ENCODE assay signal across 10 mouse cellular contexts in genomic region chr7:100550338-100551007, GRCm38 (mm10). TPM values are rescaled to one million over a fixed set of nuclear protein-coding genes. Genes with fewer than 3 reads are reported as not detected.
DNase-seq lines count a peak whose midpoint lies in the region; ATAC-seq and TF ChIP-seq lines count a peak whose summit lies in the region.
"Had no signal": no experiment of that assay in that cellular context is flagged by ENCODE, and none has a peak within 500 bp of the region (broad histone marks: within the 10 kb centered on the region; RNA-seq: fewer than 3 reads in every experiment).

No protein-coding gene starts in this region.

- H3K27ac ChIP-seq in kidney, embryonic 16.5 days (ENCODE audit: low read length), result no peak overlapping the region
- H3K27ac ChIP-seq in cerebellum, adult 2 months (ENCODE audit: insufficient read depth, low read length), result peak overlapping the region; percentile 64
- no peak overlapping the region for H3K27ac ChIP-seq in midbrain, embryonic 10.5 days (replicated peaks)
- H3K27ac ChIP-seq: embryonic facial prominence, embryonic 12.5 days; limb, embryonic 13.5 days had no signal

- H3K4me2 ChIP-seq in kidney, embryonic 16.5 days (replicated peaks; ENCODE audit: low read depth, low read length), result no peak overlapping the region
- H3K4me2 ChIP-seq: embryonic facial prominence, embryonic 12.5 days; limb, embryonic 13.5 days had no signal

- peak; percentile 9 for DNase-seq in CD4-positive, CD25-positive, alpha-beta regulatory T cell, adult 2 months (ENCODE audit: low read depth, low spot score)
- DNase-seq in kidney, adult 8-10 months, result peak; percentile 11 to 41
- DNase-seq in cerebellum, adult 2 months, result peak; percentile 49 to 66
- DNase-seq in kidney, postnatal 36 days, result peak; percentile 38 to 57
- DNase-seq in right cerebral cortex, postnatal 25 days, result peak; percentile 35
- DNase-seq in midbrain, embryonic 10.5 days (ENCODE audit: low spot score), result no peak

- H3K4me3 ChIP-seq in kidney, embryonic 16.5 days (ENCODE audit: low read length), result no peak overlapping the region
- H3K4me3 ChIP-seq in cerebellum, adult 2 months (replicated peaks; ENCODE audit: insufficient read depth, low read depth, low read length), result no peak overlapping the region
- H3K4me3 ChIP-seq in midbrain, embryonic 10.5 days, result no peak overlapping the region
- H3K4me3 ChIP-seq: embryonic facial prominence, embryonic 12.5 days; limb, embryonic 13.5 days had no signal

- peaks cover 12% of the 10 kb centered on the region; the same call in 1 of the 2 replicates for H3K36me3 ChIP-seq in kidney, embryonic 16.5 days (ENCODE audit: insufficient read depth, low read length)
- peaks cover 19% of the 10 kb centered on the region for H3K36me3 ChIP-seq in midbrain, embryonic 10.5 days
- H3K36me3 ChIP-seq: embryonic facial prominence, embryonic 12.5 days had no signal

- H3K9me3 ChIP-seq in kidney, embryonic 16.5 days (ENCODE audit: low read length), result no peaks in the 10 kb centered on the region
- no peaks in the 10 kb centered on the region for H3K9me3 ChIP-seq in midbrain, embryonic 10.5 days (replicated peaks)
- H3K9me3 ChIP-seq: embryonic facial prominence, embryonic 12.5 days; limb, embryonic 13.5 days had no signal

- TF ChIP-seq CTCF in cerebellum, adult 2 months (IDR thresholded peaks at IDR 0.05; ENCODE audit: borderline replicate concordance, insufficient read depth, low read depth, low read length), result peak; percentile 39; the same call in 1 of the 2 replicates

- WGBS in kidney, embryonic 16.5 days, result 61% methylated on average over 5 of the region's 5 CpGs
- WGBS in cerebellum, adult 2 months, result 8% methylated on average over 5 of the region's 5 CpGs
- 73% methylated on average over 5 of the region's 5 CpGs for WGBS in midbrain, embryonic 10.5 days

- TF ChIP-seq POLR2A in cerebellum, adult 2 months (IDR thresholded peaks at IDR 0.05; ENCODE audit: borderline replicate concordance, insufficient read depth, low read length), result no peak

- no peaks in the 10 kb centered on the region for H3K27me3 ChIP-seq in kidney, embryonic 16.5 days (ENCODE audit: insufficient read depth, low read length)
- no peaks in the 10 kb centered on the region; the same call in 1 of the 2 replicates for H3K27me3 ChIP-seq in cerebellum, adult 2 months (ENCODE audit: control insufficient read depth, insufficient read depth, low read length)
- no peaks in the 10 kb centered on the region for H3K27me3 ChIP-seq in midbrain, embryonic 10.5 days (ENCODE audit: low read depth, poor library complexity, severe bottlenecking)
- H3K27me3 ChIP-seq: embryonic facial prominence, embryonic 12.5 days; limb, embryonic 13.5 days had no signal

- no peaks in the 10 kb centered on the region for H3K4me1 ChIP-seq in kidney, embryonic 16.5 days (ENCODE audit: insufficient read depth, low read length)
- H3K4me1 ChIP-seq in cerebellum, adult 2 months (ENCODE audit: control insufficient read depth, insufficient read depth, low read length), result peaks cover 9% of the 10 kb centered on the region
- H3K4me1 ChIP-seq in midbrain, embryonic 10.5 days, result peaks cover 11% of the 10 kb centered on the region

- H3K9ac ChIP-seq in kidney, embryonic 16.5 days (replicated peaks; ENCODE audit: low read length), result no peak overlapping the region
- H3K9ac ChIP-seq: embryonic facial prominence, embryonic 12.5 days; limb, embryonic 13.5 days had no signal

- no peak for ATAC-seq in CD4-positive, CD25-positive, alpha-beta regulatory T cell, adult 4 months
- ATAC-seq in kidney, embryonic 16.5 days (ENCODE audit: low FRiP score, low TSS enrichment), result no peak

RNA-seq across cellular contexts. Expression of gene Coa4, which starts 13.6 kb away (rescaled TPM):
- polyA plus RNA-seq in CD4-positive, CD25-positive, alpha-beta regulatory T cell, adult 4 months (2017; shearing (Covaris generic)), result 10 to 100 TPM; 22.0 to 29.5 TPM
- polyA plus RNA-seq in kidney, embryonic 16.5 days (2015; fragmentation: Nextera tagmentation; extraction: Ambion mirVana), result 23.4 and 26.3 TPM in 2 replicates
- polyA plus RNA-seq in cerebellum, adult 2 months (2012; rRNA removed), result 12.7 and 13.0 TPM in 2 replicates
- 22.0 and 22.8 TPM in 2 replicates for polyA plus RNA-seq in midbrain, embryonic 10.5 days (2016; fragmentation: Nextera tagmentation; extraction: Ambion mirVana)

RNA-seq across cellular contexts. Expression of gene Dnajb13, which starts 35.7 kb away (rescaled TPM):
- 10 to 100 TPM; 20.0 to 20.3 TPM for polyA plus RNA-seq in CD4-positive, CD25-positive, alpha-beta regulatory T cell, adult 4 months (2017; shearing (Covaris generic))
- 0.50 and 0.60 TPM in 2 replicates for polyA plus RNA-seq in kidney, embryonic 16.5 days (2015; fragmentation: Nextera tagmentation; extraction: Ambion mirVana)
- polyA plus RNA-seq in cerebellum, adult 2 months (2012; rRNA removed), result 1.1 and 1.2 TPM in 2 replicates
- polyA plus RNA-seq in midbrain, embryonic 10.5 days (2016; fragmentation: Nextera tagmentation; extraction: Ambion mirVana), result 0.42 and 0.81 TPM in 2 replicates

RNA-seq across cellular contexts. Expression of gene Rab6a, which starts 56.7 kb away (rescaled TPM):
- 10 to 100 TPM in 1 of 2 experiments, 1 to 10 TPM in 1; 8.8 to 15.4 TPM for polyA plus RNA-seq in CD4-positive, CD25-positive, alpha-beta regulatory T cell, adult 4 months (2017; shearing (Covaris generic))
- 88.3 and 91.1 TPM in 2 replicates for polyA plus RNA-seq in kidney, embryonic 16.5 days (2015; fragmentation: Nextera tagmentation; extraction: Ambion mirVana)
- 252 and 259 TPM in 2 replicates for polyA plus RNA-seq in cerebellum, adult 2 months (2012; rRNA removed)
- polyA plus RNA-seq in midbrain, embryonic 10.5 days (2016; fragmentation: Nextera tagmentation; extraction: Ambion mirVana), result 98.2 and 105 TPM in 2 replicates

RNA-seq across cellular contexts. Expression of gene Ucp2, which starts 57.3 kb away (rescaled TPM):
- 1,000 to 10,000 TPM; 1,055 to 1,337 TPM for polyA plus RNA-seq in CD4-positive, CD25-positive, alpha-beta regulatory T cell, adult 4 months (2017; shearing (Covaris generic))
- polyA plus RNA-seq in kidney, embryonic 16.5 days (2015; fragmentation: Nextera tagmentation; extraction: Ambion mirVana), result 221 and 250 TPM in 2 replicates
- 55.1 and 61.1 TPM in 2 replicates for polyA plus RNA-seq in cerebellum, adult 2 months (2012; rRNA removed)
- polyA plus RNA-seq in midbrain, embryonic 10.5 days (2016; fragmentation: Nextera tagmentation; extraction: Ambion mirVana), result 81.4 and 93.1 TPM in 2 replicates

RNA-seq across cellular contexts. Expression of gene Mrpl48, which starts 57.6 kb away (rescaled TPM):
- 10 to 100 TPM; 74.2 to 77.0 TPM for polyA plus RNA-seq in CD4-positive, CD25-positive, alpha-beta regulatory T cell, adult 4 months (2017; shearing (Covaris generic))
- 81.5 and 82.3 TPM in 2 replicates for polyA plus RNA-seq in kidney, embryonic 16.5 days (2015; fragmentation: Nextera tagmentation; extraction: Ambion mirVana)
- 95.5 and 96.5 TPM in 2 replicates for polyA plus RNA-seq in cerebellum, adult 2 months (2012; rRNA removed)
- polyA plus RNA-seq in midbrain, embryonic 10.5 days (2016; fragmentation: Nextera tagmentation; extraction: Ambion mirVana), result 63.2 and 68.9 TPM in 2 replicates
